Mouse (Mus musculus): ENCODE results near the gene Osbpl9. TPM values are rescaled to one million over a fixed set of nuclear protein-coding genes. Genes with fewer than 3 reads are reported as not detected.
A peak's percentile ranks its signal among the peaks of the same experiment; 100 is the strongest.

Osbpl9 gene
- total RNA-seq (2015; ENCODE audit: low replicate concordance) (71.0 and 90.1 TPM in 2 replicates), total RNA-seq (2017; ENCODE audit: low replicate concordance) (29.3 and 32.2 TPM in 2 replicates)

GRCm38 (mm10) chr4:109201582-109202424 lies at the start of gene Osbpl9:
Gene Osbpl9, minus strand, starts transcription at chr4:109202272.
- peak; percentile 95 for ATAC-seq (replicated peaks; ENCODE audit: low FRiP score, poor library complexity, severe bottlenecking)

DNA sequence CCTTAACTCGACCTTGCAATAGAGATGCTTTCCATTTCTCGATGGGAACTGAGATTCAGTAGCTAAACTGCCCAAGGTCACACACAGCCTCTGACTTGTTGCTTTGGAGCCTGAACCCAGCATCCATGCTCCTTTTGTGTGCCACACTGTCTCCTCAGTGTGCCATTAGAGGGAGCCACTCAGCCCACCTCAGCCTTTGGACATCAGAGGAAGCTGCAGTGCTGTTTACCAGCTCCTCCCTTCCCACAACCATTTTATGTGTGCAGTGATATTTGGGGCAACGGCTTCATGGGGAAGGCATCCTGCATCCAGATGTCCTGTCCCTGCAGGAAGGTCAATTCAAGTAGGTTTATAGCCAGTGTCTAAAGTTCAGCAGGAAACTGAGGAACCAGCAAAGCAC lies 49.5 kb upstream of the Osbpl9 start:
- ATAC-seq (replicated peaks; ENCODE audit: low FRiP score, poor library complexity, severe bottlenecking) = peak; percentile 61

- no peak for ATAC-seq (replicated peaks; ENCODE audit: low FRiP score, poor library complexity, severe bottlenecking)
These were observed 43.0 kb upstream of the Osbpl9 start for GRCm38 (mm10) chr4:109245016-109245620.

GRCm38 (mm10) chr4:109244506-109244905 lies 42.4 kb upstream of the Osbpl9 start:
- ATAC-seq (replicated peaks; ENCODE audit: low FRiP score, poor library complexity, severe bottlenecking) = no peak

DNA sequence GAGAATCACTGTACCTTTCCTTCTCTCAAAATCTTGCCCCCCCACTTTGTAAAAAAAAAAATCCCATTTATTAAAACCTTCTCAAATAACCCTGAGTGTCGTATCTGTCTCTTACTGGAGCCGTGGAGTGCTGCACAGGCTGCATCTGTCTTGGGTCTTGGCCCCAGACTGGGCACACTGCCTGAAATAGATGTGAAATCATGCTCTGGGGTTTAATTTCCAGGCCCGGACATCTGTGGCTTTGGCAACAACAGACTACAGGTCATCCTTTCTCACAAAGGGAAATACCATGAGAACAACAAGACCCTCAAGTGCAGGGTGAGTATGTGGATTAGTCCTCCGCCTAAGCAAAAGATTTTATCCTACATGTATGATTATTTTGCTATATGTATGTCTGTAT lies 39.9 kb upstream of the Osbpl9 start:
- no peak for ATAC-seq (replicated peaks; ENCODE audit: low FRiP score, poor library complexity, severe bottlenecking)

GRCm38 (mm10) chr4:109241221-109241620 lies 39.1 kb upstream of the Osbpl9 start:
- no peak for ATAC-seq (replicated peaks; ENCODE audit: low FRiP score, poor library complexity, severe bottlenecking)

GRCm38 (mm10) chr4:109238428-109239268 lies 36.6 kb upstream of the Osbpl9 start:
- no peak for ATAC-seq (replicated peaks; ENCODE audit: low FRiP score, poor library complexity, severe bottlenecking)

GRCm38 (mm10) chr4:109236186-109236879 lies 34.3 kb upstream of the Osbpl9 start:
- ATAC-seq (replicated peaks; ENCODE audit: low FRiP score, poor library complexity, severe bottlenecking) = no peak

GRCm38 (mm10) chr4:109234806-109235350 lies 32.8 kb upstream of the Osbpl9 start:
- ATAC-seq (replicated peaks; ENCODE audit: low FRiP score, poor library complexity, severe bottlenecking) = no peak

GRCm38 (mm10) chr4:109234185-109234584 lies 32.1 kb upstream of the Osbpl9 start, which contains the start of gene Calr4:
Gene Calr4, plus strand, starts transcription at chr4:109234485.
- no peak for ATAC-seq (replicated peaks; ENCODE audit: low FRiP score, poor library complexity, severe bottlenecking)

DNA sequence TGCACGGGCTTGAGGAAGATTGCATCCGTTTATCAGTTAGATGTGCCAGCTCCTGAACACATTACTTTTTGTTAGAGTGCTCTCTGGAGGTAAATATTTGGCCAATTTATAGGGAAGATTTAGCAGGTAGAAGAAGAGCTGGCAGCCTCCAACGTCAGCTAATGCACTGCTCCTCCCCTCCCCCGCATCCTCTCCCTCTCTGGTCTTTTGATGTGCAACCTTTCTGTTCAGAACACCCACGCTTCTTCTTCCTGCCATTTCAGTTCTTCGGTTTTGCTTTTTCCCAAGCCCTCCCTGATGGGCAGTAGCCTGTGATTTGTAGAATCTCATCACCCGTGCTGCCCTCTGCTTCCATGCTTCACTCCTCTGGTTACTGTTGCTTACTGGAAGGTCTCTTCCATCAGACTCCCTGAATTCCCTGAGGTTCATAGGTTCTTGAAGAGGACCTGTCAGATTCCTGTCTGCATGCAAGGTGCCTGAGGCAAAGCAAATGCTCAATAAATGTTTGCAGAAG lies 27.8 kb upstream of the Osbpl9 start:
- no peak for ATAC-seq (replicated peaks; ENCODE audit: low FRiP score, poor library complexity, severe bottlenecking)

DNA sequence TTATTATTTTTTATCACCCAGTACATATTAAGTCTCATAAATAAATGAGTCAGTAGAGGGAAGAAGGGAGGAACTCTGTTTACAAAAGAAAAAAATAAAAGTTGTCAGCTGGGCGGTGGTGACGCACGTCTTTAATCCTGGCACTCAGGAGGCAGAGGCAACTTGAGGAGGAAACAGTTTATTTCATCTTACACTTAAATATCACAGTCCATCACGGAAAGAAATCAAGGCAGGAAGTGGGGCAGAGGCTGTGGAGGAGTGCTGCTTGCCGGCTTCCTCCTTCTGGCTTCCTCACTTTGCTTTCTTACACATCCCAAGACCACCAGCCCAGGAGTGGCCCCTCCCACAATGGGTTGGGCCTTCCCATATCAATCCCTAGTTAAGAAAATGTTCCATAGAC lies 24.0 kb upstream of the Osbpl9 start:
- ATAC-seq (replicated peaks; ENCODE audit: low FRiP score, poor library complexity, severe bottlenecking) = no peak

- ATAC-seq (replicated peaks; ENCODE audit: low FRiP score, poor library complexity, severe bottlenecking) = no peak
These were observed 23.5 kb upstream of the Osbpl9 start for GRCm38 (mm10) chr4:109225606-109226005.

DNA sequence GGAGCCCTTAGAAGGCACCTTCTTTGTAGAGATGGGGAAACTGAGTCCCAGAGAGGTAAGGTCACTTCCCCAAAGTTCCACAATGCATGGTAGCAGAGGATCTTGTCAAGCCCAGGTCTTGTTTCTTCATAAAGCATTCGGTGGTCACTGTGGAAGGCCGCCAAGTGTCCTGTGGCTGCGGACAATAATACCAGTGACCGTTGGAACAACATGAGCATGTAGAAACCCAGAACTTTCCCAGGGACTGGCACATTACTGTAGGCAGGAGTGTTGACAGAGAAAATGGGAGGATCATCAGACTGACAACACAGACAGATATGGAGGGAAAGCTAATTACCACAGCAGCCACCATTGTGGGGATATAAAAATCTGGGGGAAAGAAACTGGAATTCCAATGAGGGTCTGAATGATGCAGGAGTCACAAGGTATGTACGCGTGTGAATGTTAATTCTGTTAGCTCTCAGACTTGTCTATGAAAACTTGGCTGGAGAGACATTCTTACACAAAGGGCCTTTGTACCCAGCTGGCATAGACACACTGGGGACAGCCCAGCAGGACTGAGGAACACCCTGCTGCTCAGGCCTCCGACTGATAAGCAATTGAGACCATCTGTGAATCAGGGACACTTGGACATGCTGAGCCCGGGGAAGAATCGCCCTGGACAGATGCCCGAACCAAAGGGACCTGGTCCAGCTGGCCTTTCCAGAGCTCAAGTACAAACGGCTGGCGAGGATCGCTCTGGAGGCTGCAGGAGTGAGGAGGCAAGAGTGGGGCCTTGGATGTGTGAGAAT lies 22.9 kb upstream of the Osbpl9 start:
- ATAC-seq (replicated peaks; ENCODE audit: low FRiP score, poor library complexity, severe bottlenecking) = no peak

DNA sequence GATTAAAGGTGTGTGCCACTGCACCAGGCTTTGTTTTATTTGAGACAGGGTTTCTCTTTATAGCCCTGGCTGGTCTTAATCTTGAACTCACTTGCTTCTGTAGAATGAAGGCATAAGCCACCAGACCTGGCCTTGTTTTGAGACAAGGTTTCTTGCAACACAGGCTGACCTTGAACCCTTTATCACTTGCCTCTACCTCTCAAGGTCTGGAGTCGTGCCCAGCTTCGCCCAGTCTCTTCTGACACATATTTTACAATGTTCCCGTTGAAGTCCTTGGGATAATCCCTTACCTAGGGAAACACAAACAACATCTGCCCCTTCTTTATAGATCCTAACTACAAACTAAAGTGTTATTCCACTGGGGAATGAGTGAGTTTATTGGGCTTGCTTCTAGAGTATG lies 19.9 kb upstream of the Osbpl9 start:
- no peak for ATAC-seq (replicated peaks; ENCODE audit: low FRiP score, poor library complexity, severe bottlenecking)

DNA sequence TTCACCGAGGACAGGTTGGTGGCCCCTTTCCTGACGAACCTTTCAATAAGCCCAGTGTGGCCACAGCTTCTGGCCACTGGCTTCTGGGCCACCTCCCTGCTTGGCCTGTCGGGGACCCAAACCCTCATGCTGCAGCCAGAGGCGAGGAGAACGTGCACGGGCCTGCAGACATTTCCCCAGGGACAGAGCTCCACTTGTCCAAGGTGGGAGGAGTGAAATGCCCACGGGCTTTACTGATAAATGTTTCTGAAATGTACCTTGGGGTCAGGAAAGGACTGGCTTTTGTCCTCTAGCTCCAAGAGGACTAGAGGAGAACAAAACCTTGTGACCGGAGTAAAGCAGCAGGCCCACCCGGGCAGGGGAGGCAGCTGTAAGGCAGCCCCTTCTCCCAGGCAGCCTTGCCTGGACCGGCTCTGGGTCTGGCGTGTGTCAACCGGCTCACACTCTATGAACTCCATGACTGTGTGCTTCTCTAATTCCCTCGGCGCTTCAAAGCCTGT lies 18.4 kb upstream of the Osbpl9 start:
- no peak for ATAC-seq (replicated peaks; ENCODE audit: low FRiP score, poor library complexity, severe bottlenecking)

DNA sequence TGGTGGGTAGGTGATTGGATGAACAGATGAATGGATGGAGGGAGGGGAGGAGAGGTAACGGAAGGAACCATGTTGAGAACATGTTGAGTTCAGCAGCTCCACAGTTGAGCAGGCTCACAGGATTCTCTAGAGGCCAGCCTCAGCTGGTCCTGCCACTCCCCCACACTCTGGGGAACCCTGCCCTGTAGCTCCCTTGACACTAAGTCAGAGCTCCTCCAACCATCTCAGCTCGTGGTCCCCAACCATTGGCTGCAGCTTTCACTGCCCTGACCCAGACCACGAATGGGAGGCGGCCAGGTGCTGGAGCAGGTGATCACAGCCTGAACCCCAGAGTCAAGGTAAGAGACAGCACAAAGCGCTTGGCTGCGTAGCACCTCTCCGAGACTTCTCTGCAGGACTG lies 15.9 kb upstream of the Osbpl9 start:
- ATAC-seq (replicated peaks; ENCODE audit: low FRiP score, poor library complexity, severe bottlenecking) = no peak

- no peak for ATAC-seq (replicated peaks; ENCODE audit: low FRiP score, poor library complexity, severe bottlenecking)
These were observed 11.9 kb upstream of the Osbpl9 start for GRCm38 (mm10) chr4:109213986-109214385.
